Mouse (Mus musculus) spleen, embryonic (tissue): ENCODE results near the gene Ankrd37.

ENCODE experiments used
- CTCF ChIA-PET: fragments of 350-600 bp; sonication (Branson Sonifier 250); formaldehyde crosslinking; loops from one replicate; lab custom pipeline; 2022; lab: Charles Lee

Gene Ankrd37

GRCm38 (mm10) chr8:46005596-46005995 lies at the start of gene Ankrd37:
Ankrd37 (minus strand) TSS chr8:46005707.
- CTCF ChIA-PET = no interaction called here

DNA sequence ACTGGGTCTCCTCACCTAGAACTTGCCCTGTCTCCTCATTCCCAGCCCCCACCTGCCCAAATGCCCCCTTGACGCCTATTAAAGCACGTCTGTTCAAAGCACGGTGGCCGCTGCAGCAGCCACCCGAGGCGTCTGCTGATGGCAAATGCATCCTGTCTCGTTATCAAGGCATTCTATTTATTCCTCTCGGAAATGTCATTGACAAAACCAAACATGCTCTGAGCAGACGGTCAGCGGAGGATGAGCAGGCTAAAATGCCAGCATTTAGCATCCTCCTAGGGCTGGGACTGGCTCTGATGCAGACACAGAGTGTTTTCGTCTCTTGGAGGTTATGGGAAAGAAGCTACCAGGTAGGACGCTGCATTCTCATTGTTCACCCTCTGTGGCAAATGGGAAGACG lies 34.8 kb upstream of the Ankrd37 start:
- CTCF ChIA-PET = interaction anchor here (0.5 to 0.6 kb wide), 2 partner anchors 48 to 102 kb away, joined by 13 to 14 read pairs; no protein-coding TSS in a partner anchor

DNA sequence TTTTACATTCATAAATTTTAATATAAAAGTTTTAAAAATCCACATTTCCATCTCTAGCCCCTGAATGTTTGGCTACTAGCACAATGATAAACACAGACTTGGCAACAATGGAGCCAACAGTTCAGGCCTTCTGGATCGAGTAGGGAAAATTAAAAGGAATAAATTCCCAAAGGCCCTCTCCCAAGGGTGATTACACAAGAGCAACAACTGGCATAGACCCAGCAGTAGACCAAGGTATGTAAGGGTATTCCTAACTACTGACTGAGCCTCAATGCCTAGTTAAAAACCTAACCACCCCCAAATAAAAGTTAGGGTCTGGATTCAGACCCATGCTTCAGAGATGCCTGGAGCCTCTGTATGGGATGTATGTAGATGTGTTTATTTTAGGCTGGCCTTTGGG lies 34.2 kb upstream of the Ankrd37 start:
- CTCF ChIA-PET = no interaction called here

DNA sequence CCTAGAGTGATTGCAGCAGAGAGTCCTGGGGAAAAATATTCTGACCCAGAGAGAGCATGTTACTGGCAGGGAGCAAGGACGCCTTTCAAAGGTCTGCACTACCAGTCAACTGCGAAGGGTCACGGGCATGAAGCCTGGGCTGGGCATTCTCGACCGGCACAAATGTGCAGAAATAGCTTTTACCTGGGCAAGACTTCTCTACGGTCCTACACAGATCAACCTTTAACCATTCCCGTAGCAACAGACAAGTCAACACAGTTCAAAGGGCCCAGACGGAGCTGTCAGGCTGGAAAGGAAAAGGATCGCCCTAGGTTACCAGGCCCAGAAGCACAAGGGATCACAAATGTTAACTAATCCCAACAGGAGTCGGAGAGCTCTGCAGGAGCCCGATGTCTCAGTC lies 30.7 kb upstream of the Ankrd37 start:
- CTCF ChIA-PET = no interaction called here

DNA sequence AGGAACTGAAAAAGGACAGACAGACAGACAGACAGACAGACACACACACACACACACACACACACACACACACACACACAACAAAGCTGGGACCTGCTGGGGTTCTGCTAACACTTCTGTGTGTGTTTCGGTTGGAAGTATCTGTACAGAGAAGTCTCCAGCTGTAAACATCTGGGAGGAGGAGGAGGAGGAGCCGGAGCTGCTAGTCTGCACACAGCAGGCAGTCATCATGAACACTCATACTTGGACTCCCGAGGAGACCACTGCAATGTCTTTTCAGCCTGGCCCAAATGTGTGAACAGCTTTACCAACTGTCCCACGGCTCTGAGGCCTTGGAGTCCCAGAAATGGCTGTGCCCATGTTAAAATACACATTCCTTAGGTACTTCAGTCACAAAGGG lies 18.9 kb upstream of the Ankrd37 start:
- CTCF ChIA-PET = no interaction called here

- CTCF ChIA-PET = no interaction called here
These were observed 17.3 kb upstream of the Ankrd37 start for GRCm38 (mm10) chr8:46022758-46023157.

GRCm38 (mm10) chr8:46022203-46022602 lies 16.7 kb upstream of the Ankrd37 start:
- CTCF ChIA-PET = no interaction called here

GRCm38 (mm10) chr8:46010746-46011680 lies 5.5 kb upstream of the Ankrd37 start:
- CTCF ChIA-PET = no interaction called here

DNA sequence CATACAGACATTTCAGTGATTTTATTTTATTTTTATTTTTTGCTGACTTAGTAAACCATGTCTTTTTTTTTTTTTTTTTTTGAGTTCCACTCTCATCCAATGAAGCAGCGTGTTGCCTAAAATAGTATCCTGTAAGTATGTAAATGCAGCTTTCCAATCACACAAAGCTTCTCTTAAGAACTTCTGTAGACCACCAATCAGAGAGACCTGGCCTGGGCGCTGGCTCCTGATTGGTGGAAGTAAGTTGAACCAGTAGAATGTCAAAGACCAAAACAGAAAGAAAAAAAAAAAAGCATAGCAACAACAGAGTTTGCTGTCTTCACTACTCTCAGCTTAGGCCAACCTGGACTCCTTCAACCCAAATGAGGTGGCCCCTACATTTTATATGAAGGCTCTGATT lies 4.8 kb upstream of the Ankrd37 start:
- CTCF ChIA-PET = no interaction called here

DNA sequence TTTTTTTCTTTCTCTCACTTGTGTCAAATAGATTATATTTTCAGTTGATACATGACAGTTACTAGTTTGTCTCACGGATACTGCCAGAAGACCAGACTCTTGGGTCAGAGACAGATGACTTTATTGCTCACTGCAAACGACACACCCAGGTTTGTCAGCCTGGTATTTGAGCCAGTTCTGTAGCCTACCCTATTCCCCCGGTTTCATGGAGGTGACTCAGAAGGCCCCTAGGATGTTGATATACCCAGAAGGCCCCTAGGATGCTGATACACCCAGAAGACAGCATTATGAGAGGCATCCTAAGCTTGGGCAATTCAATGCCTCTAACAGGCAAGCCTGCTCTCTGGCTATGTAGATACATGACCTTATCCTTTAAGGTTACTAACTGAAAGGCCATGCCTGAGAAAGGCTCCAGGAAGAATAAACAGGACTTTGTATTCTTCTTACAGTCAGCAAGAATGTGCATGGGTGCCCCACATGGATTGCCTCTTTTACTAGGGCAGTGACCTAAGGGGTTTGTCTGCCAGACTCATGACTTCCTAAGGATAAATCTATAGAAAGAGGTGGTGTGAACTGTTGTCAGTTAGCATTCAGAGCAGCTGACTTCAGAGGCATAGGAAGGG lies 1.7 kb upstream of the Ankrd37 start:
- CTCF ChIA-PET = no interaction called here

DNA sequence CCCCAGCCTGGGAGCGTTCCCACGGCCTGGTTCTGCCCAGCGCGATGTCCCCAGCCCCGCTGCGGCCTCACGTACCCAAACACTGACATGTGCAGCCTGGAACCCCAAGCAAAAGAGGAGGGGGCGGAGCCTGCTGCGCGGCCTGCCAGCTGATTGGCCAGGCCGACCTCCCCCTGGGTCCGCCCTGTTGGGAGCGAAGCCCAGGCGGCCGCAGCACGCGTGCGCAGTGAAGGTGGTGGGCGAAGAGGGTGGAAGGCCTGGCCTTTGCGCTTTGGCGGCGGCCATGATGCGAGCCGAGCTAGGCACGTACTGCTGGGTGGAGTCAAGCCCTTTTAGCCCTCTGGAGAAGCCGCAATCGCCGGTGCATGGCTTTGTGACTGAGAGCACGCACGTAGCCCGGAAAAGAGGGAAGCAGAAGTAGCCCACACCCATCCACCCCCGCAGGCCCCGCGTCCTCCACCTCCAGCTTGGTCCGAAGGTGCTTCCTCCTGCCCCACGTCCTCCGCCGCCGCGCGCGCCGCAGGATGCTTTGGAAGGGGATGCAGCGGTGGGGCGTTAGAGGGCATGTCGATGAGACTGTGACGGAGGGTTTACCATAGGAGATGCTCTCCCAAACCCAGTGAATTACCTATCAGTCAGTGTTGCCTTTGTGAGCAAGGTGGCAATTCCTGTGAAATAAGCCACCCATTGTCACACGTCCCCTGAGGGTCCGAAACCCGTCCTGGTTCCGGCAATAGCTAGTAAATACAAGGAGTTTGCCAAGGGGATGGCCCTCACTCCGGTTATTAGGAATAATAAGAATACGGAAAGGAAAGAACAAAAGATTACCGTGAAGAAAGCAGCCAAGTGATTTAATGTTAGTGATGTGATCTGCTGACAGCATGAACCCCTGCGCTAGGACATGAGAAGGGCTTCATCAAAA lies 5.5 kb downstream of the Ankrd37 start:
- CTCF ChIA-PET = no interaction called here

GRCm38 (mm10) chr8:45999138-45999783 lies 6.2 kb downstream of the Ankrd37 start, which contains the start of gene Lrp2bp:
Lrp2bp (plus strand) TSS chr8:45999303.
- CTCF ChIA-PET = interaction anchor here (0.9 kb wide), 1 partner anchor 24 kb away, joined by 3 read pairs; the partner anchor contains the start of gene Ufsp2

DNA sequence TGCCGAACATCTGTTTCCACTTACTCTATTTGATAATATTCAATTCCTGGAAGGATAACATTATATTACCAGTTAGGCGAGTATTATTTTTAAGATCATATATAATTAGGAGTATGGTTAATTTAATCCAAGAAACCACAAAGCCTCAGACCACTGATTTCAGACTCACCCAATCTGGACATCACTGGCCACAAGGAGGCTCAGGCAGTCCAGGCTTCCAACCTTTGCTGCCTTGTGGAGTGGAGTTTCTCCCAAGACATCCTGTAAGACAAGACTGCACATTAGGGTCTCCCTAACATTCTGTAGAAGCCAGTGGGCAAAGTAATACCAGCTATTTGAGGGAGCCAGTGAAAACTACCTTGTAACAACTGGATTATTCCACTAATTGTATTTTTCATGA lies 7.3 kb downstream of the Ankrd37 start:
- CTCF ChIA-PET = no interaction called here

- CTCF ChIA-PET = no interaction called here
These were observed 9.9 kb downstream of the Ankrd37 start for GRCm38 (mm10) chr8:45995576-45995975.

- CTCF ChIA-PET = no interaction called here
These were observed 11.4 kb downstream of the Ankrd37 start for GRCm38 (mm10) chr8:45994111-45994510.

DNA sequence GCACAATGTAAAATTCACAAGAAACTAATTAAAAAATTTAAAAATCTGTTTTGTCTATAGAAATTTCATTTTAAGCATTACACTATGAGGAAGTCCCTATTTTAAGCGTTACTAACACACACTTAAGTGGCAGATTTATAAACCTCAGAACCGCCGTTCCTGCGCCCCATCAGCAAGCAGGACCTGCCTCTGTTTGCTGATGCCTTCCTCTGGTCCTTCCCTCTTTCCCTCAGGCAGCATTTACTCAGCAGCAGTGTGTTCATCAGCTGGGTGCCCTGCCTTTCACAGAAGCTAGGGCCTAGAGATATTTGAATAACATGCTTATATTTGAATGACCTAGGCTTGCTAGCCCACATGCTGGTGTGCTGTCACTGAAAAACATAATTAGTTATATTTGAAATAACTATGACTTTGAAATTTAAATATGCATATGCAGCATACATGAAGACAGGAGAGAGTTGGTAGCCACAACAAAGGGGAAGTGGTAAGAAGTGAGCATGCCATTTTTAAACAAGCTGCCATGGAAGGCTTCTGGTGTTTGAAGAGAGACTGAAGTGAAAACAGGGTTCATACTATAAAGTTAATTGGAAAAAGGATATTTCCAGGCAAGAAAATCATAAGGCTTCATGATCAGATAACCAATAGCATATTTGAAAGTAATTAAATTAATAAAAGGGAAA lies 14.7 kb downstream of the Ankrd37 start:
- CTCF ChIA-PET = no interaction called here

DNA sequence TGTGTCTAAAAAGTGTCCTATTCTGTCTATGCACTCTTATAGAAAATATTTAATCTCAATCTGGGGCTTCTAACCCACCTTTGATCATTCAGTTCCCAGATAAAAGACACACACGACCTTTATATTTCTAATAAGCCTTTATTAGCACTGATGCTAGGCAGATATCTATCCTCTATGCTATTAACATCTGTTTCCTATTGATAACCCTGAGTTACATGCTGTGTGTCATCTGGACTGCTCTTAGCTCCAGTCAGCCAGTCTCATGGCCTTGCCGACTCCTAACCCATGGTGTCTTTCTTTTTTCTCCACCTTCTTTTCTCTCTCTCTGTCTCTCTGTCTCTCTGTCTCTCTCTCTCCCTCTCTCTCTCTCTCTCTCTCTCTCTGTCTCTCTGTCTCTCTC lies 17.3 kb downstream of the Ankrd37 start:
- CTCF ChIA-PET = no interaction called here

- CTCF ChIA-PET = no interaction called here
These were observed 18.8 kb downstream of the Ankrd37 start for GRCm38 (mm10) chr8:45986665-45987064.

DNA sequence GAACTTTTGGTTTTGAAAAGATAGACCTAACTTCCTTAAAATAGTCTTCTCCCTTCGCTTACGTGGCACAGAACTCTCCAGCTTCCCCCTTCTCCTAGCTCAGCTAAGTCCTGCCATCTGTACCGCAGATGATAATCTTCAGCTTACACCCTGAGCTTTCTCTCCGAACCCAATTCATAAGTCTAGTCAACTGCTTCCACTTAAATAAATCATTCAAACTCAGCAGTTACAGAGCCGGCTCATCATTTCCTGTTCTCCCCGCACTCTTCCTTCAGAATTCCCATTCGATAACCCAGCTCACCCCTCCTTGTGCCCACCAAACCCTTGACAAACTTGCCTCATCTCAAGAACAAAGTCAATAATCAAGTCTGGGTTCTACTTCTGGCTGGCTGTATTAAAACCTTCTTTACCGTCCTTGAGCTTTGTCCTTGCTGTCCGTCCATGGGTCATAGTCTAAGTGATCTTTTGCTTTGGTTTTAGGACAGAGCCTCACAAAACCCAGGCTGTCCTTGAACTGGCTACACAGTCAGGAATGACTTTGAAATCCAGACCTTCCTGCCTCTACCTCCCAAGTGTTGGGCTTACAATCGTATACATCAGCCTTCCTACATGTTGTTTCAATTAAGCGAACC lies 29.6 kb downstream of the Ankrd37 start:
- CTCF ChIA-PET = interaction anchor here (0.7 to 1.2 kb wide), 2 partner anchors 22 to 23 kb away, joined by 3 to 8 read pairs; partner anchors contain the start of gene Lrp2bp
